Mouse (Mus musculus) urinary bladder, adult 2 months (tissue): ENCODE results near the gene Grin2d. TPM values are rescaled to one million over a fixed set of nuclear protein-coding genes. Genes with fewer than 3 reads are reported as not detected.
A peak's percentile ranks its signal among the peaks of the same experiment; 100 is the strongest.
"Not testable (repeated sequence)": the region's sequence is repeated elsewhere in the genome, so short reads cannot be mapped to it uniquely, and the experiment has no call there.

ENCODE experiments used
- DNase-seq: peaks from one replicate; pipeline ENCODE4 v3.0.0; 2022; ENCODE audit warnings: low spot score
- polyA plus RNA-seq: library from polyadenylated mRNA; depleted of rRNA; stranded (reverse); fragments of >200 nt; gene quantifications from 2 replicates; pipeline ENCODE4 v1.2.3, GENCODE M21; 2012

The Grin2d gene
- polyA plus RNA-seq, 1 experiment, result 1.6 TPM

DNA sequence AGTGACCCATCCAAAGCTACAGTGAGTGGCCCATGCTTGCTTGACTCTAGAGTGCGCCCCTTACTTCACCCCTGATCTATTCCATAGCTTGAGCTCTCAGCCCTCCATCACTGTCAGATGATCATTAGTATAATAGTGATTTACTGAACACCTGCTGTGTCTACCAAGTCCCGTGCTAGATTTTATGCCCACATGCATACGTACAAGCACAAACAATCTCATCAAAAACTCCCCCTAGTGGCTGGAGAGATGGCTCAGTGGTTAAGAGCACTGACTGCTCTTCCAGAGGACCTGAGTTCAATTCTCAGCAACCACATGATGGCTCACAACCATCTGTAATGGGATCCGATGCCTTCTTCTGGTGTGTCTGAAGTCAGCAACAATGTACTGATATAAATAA is 19.9 kb upstream of the Grin2d start:
- DNase-seq, result not testable (repeated sequence)

DNA sequence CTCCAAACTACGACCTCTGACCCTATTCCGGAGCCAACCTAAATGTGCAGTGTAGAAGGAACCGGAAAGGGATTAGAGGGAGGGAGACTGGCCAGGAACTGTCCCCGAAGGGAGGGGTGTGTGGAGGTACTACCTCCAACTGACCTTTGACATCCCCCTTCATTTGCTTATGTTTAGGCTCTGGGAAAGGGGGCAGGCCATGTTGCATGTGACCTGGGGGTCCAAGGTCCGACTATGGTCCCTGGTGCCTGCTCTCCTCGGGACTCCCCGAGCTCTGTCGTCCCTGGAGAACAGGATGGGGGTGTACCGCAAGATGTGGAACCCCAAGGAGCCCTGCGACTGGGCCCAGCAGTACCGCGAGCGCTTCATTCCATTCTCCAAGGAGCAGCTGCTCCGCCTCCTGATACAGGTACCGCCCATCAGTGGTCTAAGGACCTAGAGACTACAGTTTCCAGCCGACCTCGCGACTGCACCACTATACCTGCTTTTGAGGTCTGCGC is 19.1 kb upstream of the Grin2d start:
- peak; percentile 46 for DNase-seq

DNA sequence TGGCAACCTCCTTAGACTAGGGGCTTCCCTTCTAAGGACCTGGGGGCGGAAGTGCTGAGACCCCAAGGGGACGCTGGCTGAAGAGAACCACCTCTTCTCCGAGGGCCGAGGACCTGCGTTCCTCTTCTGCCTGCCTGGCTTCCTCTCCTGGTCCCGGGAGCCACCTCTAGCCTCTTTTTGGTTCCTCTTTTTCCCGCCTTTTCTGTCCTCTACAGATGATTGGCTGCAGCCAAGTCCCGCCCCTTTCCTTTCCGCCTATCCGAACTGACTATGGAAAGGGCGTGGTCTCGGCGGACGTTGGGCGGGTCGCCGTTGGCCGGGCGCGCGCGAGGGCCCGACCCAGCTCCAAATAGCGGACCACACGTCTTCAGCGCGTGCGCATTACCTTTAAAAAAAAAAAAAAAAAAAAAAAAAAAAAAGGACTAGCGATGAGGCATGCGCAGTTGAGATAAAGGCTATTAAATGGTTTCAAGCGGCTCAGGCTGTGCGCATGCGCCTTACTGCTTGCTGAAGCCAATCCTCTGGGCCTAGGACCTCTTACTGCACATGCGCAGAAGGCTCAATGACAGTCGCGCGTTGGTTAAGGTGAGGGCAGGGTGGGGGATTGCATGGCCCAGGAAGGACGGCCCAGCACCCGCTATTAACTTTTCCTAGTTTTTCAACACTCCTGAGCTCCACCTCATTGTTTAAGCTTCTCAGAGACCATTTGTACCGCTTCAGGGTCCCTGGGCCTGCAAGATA is 18.5 kb upstream of the Grin2d start, which contains the start of the genes Syngr4 and Tmem143:
Syngr4 (minus strand) TSS at position 198 of the 741 bp plus-strand sequence.
Tmem143 (plus strand) TSS at position 425 of the 741 bp plus-strand sequence.
- DNase-seq, result peak; percentile 79

DNA sequence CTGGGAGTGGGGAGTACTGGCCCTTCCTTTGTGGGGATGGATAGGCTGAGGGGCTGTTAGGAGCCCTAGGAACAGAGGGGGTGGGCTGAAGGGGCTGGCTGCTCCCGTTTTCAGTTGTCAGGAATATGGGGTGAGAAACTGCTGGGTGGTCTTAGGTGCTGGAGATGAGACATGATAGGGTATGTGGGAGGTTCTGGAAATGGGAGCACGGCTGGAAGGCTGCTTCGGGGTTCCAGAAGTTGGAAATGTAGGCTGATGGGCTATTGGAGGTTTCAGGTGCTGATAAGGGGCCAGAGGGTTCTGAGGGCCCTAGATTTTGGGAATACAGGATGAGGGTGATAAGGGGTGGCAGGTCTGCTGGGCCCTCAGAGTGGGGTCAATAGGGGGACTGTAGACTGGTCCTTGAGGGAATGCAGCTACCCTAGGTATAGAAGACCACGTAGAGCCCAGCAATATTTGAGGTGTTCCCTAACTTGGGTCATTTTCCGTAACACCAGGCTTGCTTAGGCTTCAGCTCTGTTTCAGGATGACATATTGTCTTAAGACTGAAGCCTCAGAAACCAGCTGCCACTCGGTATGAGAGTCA is 17.8 kb upstream of the Grin2d start:
- DNase-seq, result no peak

DNA sequence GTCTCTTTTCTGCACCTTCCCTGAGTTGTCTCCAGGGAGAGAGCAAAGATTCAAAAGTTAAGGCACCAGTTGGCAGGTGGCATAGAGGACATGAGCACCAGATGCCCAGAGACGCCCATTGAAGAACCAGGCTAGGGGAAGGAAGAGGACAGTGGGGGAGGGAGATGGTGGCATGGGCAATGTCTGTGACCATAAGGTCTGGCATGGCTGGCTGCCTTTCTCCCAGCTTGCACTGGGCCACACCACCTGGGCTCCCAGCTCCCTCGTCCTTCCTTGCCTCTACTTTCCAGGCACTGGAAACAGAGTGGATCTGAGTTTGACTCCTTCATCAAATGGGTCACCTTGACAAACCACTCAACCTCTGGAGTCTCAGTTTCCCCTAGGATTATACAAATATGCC is 14.5 kb upstream of the Grin2d start:
- no peak for DNase-seq

DNA sequence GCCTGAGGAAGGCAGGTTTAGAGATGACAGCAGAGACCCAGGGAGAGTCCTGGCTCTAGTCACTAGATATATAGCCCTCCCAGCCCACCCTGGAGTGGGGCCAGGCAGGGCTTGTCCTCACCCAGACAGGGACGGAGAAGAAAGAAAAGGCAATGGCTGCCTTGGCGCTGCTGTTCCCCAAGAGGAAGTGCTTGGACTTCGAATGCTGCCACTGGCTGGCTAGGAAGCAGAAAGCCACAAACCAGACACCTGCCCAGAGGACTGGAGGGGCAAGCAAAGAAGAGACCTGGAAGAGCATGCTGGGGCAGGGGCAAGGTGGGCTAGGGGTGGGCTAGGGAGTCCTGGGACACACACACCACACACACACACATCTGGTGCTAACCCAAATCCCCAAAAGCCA is 9.1 kb upstream of the Grin2d start:
- DNase-seq, result no peak

DNA sequence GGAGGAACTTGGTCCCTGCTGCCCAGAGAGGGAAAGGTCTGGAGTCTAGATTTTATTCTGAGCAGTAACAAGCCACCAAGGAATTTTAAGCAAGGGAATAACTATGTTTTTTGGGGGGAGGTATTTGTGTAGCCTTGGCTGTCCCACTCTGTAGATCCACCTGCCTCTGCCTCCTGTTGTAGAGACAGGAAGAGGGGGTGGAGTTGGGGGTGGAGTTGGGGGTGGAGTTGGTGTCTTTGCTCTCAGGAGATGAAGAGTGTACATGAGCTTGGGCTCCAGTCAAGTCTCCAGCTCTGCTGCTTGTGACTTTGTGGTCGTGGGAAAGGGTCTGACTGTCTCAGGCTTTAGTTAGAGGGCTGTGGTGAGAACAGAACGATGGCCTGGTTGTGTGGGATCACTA is 2.8 kb upstream of the Grin2d start:
- DNase-seq, result no peak

DNA sequence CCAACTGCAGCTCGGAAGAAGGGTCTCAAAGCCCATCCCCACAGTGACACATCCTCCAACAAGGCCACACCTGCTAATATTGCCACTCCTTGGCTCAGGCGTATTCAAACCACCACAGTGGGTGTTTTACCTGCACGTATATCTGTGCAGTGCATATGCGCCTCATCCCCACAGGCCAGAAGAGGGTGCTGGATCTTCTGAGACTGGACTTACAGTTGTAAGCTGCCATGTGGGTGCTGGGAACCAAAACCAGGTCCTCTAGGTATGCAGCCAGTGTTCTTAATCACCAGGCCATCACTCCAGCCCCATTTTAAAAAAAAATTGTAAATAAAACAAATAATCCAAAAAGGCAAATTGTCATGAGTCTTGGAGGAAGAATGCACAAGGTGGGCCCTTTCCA is 2.4 kb upstream of the Grin2d start:
- no peak for DNase-seq

DNA sequence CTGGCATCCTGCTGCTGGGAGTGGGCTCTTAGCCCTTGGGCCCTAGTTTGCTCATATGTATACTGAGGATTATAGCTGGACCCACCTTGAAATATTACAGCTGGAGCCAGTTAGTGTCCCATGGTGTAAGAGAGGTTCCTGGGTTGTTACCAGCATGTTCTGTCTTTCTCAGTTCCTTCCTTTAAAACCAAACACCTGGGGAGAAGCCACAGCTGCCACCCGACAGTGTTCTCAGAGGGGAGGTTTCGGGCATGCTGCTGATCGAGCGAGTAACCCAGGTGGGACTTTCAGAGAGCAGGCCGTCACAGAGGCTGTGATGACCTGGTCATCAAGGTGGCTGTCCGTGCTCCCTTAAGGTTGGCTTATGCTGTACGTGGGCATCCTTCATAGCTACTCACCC is 1.3 kb downstream of the Grin2d start:
- no peak for DNase-seq

DNA sequence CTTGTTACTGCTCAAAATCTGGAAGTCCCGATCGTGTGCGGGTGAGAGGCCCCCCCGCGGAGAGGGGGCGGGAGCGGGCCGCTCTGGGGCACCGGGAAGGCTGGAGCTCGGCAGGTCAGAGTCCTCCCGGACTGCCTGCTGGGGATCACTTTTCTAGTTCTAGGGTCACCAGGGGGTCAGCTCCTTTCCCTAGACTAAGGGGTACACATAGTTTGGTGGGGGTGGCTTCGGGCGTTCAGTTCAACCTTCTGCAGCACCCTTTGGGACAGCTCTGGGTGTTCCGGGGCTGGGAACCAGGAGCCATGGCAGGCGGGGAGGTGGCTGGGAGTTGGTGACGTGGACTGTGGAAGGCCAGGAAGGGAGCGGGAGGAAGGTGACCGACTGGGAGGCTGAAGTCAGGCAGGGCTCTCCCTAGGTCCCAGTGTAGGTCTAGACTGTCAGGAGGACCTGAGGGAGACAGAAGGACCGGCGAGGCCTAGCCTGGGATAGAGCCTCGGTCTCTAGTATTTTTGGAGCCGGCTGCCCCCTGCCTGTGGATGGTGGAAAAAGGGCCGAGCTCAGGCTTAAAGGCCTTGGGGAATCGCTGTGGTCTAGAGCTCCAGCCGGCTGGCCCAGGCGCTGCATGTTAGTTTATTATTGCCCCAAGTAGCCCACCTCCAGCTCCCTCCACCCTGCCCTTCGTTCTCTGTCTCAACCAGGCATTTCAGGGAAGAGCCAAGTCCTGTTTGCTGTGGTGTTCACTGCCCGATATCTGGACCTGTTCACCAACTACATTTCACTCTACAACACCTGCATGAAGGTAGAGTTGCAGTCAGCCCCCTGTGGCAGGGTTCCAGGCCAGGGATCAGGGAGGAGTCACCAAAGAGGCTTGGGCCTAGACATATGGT is 4.9 kb downstream of the Grin2d start:
- DNase-seq, result peak; percentile 70

DNA sequence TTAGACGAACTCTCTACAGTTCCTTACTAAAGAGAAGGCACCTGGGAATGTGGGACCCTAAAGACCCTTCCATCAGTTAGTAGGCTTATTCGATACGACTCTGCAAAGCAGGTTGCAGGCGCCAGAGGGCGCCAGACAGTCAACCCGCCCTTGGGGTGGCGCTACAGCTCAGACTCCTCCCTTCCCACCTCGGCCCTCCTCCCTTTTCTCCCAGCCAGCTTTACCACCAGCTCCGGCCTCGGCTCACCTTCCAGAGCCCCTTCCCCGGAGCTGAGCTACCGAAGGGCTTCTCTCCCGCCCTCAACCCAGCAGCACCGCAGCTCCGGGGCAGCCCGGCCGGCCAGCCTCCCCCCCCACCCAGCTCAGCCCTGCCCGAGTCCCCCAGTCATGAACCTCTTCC is 5.6 kb downstream of the Grin2d start, which contains the start of gene Kdelr1:
Kdelr1 (plus strand) TSS at position 149 of the 400 bp plus-strand sequence.
- peak; percentile 80 for DNase-seq

DNA sequence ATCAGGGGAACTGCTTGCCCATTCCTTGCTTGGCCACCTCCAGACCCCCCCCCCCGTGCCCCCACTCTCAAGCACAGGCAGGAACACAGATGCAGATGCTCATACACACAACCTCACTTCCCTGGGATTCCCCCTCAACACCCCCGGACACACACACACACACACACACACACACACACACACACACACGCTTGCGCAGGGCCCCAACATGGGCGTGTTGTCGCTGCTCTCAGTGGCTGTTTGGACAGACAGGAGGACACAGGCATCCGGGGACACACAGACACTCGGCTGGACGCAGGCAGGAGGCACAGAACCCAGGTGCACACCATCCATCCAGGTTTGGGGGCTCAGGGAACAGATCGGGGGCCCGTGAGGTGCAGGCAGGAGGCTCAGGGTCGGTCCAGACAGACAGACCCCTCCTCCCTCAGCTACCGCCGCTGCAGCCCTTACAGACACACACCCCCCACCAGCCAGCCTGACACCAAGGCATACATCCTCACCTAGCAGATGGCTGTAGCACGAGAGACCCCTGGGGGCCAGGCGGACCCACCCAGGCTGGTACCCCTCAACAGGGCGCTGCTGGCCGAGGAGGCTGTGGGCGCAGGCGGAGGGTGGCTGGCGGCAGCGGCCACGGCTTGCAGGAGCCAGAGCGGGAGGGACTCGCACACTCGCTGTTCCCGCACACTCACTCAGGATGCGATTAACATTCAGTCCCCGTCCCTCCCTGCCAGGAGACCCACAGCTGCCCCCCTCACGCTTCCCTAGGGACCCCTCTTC is 7.7 kb downstream of the Grin2d start:
- no peak for DNase-seq

DNA sequence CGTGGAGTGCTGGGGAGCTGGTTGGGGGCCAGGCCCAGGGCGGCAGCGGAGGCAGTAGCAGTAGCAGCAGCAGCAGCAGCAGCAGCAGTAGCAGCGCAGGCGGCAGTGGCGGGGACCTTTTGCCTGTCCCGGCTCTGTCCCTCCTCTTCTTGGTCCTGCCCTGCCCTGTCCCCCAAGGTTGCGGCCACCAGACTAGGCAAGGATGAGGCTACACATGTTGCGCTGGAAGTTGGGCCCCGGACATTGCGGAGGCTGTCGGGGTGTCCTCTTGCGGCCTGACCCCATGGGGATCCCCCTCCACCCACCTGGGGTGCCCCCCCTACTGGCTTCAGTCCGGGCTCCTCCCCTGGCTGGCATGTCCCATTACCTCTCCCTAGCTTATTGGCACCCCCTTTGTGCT is 8.4 kb downstream of the Grin2d start:
- DNase-seq, result no peak

DNA sequence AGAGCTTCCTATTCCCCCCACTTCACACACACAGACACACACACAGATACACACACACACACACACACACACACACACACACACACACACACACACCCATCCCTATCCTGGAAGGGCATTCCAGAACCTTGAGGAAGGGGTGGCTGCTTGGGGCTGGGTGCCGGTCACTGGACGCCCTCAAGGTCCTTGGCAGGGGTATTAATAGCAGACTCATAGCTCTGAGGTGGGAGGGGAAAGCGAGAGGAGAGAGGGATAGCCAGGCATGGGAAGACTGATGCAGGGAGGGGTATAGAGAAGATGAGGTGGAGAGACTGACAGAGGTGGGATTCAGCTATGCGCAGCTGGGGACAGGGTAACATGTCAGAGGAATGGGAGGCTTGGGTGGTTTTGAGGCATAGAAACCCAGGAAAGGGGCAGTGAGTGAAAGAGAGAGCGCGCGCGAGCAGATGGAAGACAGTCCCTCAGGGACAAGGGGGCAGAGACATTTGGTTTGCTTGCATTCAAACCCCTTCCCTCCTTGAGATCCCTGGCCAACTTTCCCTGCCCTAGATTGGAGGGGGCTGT is 9.0 kb downstream of the Grin2d start:
- DNase-seq, result no peak

DNA sequence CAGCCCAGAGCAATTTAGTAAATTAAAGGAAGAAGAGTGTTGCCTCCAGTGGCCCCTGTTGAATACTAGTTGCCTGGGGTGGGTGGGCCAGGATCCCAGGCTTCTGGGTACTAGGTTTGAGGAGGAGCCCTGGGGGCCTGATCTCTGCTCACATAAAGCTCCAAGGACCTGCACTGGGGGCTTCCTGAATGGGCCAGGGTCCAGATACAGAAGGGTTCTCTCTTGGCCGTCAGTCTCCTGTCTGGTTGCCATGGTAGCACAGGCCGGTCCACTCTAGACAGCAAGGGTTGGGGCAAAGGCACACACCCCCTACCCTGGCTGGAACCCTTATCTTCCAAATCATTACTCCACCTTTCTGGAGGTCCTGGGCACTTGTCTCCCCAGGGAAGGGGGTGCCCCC is 10.3 kb downstream of the Grin2d start:
- DNase-seq, result no peak

DNA sequence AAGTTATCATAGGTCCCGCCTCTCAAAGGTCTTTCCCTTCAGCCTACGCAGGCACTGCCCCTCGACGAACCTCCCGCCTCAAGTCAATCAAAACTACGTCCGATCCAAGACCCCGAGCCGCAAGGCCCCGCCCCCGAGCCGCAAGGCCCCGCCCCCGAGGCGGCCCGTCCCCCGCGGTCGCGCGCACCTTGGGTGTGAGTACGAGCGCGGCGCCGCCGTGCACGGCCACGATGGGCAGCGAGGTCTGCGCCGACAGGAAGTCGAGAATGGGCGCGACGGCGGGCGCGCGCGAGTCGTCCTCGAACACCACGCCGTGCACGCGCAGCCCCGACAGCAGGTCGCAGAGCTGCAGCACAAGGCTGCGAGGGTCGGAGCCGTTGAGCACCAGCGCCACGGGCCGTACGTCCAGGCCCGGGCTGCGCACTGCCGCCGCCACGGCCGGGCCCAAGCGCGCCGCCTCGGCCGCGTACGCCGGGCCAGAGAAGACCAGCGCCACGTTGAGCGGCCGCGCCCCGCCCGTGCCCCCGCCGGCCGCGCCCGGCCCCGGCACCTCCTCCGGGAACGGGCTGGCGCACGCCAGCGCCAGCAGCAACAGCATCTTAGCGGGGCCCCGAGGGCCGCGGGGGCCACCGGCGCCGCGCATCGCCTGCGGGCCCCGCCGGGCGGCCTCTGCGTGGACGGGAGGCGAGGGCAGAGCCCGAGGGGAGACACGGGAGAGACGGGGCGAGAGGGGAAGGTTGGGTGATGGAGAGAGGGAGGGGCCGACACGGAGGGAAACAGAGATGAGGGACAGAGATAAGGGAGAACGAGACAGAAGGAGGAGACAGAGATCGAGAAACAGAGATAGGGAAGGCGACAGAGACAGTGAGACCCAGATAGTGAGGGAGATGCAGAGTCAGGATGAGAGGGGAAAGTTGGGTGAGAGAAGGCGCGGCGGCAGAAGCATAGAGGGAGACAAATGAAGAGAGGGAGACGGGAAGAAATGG is 12.0 kb downstream of the Grin2d start:
- peak; percentile 80 for DNase-seq

DNA sequence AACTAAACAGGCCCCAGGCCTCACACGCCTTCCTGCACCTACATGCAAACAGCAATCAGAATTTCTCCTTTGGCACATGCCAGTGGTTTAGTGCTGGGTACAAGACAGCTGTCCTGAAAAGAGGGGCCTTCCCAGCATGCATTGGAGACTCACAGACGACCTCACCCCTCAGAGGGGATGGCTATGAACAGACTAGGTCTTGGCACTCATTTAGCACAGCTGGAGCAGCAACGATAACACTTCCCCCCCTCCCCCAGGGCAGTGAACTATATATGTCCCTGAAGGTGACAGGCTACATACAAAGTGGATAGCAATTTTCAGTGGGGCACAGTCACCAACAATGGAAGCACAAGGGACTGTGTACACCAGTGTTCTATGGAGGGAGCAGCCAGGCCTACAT is 13.7 kb downstream of the Grin2d start:
- no peak for DNase-seq

DNA sequence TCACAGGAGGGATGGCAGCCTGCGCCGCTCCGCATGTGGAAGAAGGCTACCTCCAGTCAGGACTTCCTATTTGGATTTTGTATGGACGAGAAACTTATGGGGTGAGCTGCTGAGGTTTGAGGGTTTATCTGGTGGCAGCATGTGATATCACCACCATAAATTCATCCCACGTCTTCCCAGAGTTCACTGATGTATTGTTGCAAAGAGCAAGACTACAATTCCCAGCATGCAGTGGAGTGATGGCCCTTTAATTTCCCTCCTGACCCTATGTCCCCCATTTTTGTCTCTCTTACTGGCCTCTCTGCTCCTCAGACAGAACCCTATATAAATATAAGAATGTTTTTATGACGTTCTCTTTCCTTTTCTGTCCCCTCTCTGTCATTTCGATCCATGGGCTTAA is 15.4 kb downstream of the Grin2d start:
- no peak for DNase-seq

DNA sequence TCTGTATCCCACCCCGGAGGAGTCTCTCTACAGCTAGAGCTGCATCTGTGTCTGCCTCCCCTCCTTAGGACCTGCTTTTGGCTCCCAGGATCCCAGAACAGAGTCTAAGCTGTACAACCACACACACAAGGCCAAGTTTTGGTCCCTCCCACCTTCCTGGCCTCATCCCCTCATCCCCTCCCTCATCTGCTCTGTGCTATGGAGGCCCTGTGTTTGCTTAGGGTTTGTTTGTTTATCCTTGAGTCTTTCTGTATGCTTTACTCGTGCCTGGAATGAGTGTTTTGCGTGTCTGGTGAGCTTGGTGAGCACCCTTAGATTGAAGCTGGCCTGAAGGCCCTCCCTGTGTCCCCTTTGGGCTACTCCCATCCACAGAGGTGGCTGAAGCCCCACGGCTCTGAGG is 19.2 kb downstream of the Grin2d start:
- no peak for DNase-seq
